Mouse (Mus musculus) spleen, adult 18-20 months (tissue): ENCODE data around the gene Mrpl23.

Experiments
- DNase-seq, 2 experiments: peaks; one replicate each; pipeline ENCODE4 v3.0.0; 2022; ENCODE audit warnings: mixed read lengths in 2 of 2

Gene Mrpl23

DNA sequence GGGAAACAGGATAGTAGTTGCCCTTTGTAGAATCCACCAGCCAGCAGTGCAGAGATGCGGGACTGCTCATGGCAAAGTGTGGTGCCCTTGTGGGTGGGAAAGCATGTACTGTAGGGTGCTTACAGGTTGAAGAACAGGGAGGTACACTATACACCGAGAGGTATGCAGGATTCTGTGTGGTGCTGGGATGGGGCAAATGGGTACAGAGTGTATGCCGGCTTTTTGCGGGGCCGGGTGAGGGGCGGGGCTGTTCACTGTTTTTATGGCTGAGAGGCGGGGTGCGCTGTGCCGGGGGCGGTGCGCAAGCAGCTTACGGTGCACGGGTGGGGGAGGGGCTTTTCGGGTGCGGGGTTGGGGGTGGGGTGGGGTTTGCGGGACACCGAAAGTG lies at the start of gene Mrpl23:
TSS of gene Mrpl23 (plus strand) at position 16 of the 388 bp plus-strand sequence.
- no peak for DNase-seq

DNA sequence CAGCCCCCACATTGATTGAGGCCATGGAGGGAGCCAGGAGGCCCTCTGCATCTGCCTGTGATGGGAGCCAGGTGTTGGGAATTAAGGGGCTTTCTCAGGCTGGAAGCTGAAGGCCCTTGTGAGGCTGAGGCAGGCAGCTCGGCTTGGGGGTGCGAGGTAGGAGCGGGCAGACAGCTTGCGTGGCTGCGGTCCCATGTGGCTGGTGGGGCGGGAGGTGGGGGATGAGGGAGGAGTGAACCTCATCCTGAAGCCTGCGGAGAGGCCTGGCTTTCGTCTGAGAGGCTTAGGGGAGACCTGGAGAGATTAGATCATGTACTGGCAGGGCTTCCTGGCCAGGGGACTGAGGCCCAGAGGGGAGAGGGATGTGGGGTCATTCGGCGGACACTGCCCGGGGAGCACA lies 49.4 kb upstream of the Mrpl23 start:
- DNase-seq = no peak

GRCm38 (mm10) chr7:142484780-142485179 lies 47.7 kb upstream of the Mrpl23 start:
- no peak for DNase-seq

DNA sequence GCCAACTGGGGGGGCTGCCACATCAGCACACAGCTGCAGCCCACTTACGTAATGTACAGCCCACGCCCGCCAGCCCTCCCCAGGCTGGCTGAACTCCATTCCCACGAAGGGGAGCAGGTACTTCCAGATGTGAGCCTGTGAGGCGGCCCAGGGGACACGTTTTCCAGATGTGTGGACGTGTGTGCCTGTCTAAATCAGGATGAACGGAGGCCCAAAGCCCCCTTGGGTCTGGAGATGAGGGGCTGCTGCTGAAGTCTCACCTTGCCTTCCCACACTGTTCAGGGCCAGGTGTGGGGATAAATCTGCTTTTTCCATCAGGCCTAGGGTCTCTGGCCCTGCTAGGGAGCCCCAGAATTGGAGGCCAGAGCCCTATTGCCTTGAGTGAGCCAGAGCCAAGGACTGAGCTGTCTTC lies 45.7 kb upstream of the Mrpl23 start:
- no peak for DNase-seq

- DNase-seq = no peak
These were observed 45.1 kb upstream of the Mrpl23 start for GRCm38 (mm10) chr7:142487341-142487859.

DNA sequence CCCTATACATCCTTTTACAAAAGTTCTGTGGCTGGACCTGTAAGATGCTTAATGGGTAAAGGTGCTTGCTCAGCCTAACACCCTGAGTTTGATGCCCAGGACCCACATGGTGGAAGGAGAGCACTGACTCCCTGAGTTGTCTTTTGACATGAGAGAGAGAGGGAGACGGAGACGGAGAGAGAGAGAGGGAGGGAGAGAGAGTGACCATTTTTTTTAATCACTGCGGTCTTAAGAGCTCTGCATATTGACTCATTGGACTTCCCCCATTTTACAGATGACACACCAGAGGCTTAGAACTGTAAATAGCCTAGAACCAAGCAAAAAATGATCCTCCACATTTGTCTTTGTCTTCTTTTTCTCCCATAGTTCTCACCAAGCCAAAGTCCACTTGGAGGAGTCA lies 44.4 kb upstream of the Mrpl23 start:
- no peak for DNase-seq

GRCm38 (mm10) chr7:142493535-142493934 lies 39.0 kb upstream of the Mrpl23 start:
- no peak for DNase-seq

- no peak for DNase-seq
These were observed 36.3 kb upstream of the Mrpl23 start for GRCm38 (mm10) chr7:142496158-142496557.

- DNase-seq = no peak
These were observed 35.7 kb upstream of the Mrpl23 start for GRCm38 (mm10) chr7:142496800-142497199.

DNA sequence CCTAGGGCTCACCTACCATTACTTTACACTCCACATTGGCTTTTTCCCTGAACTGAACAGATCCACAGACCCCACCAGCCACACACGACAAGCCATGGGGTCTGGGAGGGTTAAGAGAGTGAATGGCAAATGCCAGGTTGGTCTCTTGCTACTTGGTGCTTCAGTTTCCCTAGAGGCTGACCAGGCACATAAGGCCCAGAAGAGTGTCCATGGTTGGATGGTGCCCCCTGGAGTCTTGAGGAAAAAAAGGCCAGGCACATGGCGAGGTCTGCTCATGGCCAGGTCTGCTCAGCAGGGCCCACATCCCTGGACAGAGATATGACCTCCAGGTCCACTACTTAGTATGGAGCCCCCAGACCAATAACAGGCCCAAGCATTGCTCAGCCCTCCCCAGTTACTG lies 34.7 kb upstream of the Mrpl23 start:
- DNase-seq = peak in 1 of 2 experiments; percentile 35

GRCm38 (mm10) chr7:142498575-142498974 lies 33.9 kb upstream of the Mrpl23 start, which contains the start of gene Tnnt3:
Gene Tnnt3 (plus strand): TSS chr7:142498836.
- no peak for DNase-seq

DNA sequence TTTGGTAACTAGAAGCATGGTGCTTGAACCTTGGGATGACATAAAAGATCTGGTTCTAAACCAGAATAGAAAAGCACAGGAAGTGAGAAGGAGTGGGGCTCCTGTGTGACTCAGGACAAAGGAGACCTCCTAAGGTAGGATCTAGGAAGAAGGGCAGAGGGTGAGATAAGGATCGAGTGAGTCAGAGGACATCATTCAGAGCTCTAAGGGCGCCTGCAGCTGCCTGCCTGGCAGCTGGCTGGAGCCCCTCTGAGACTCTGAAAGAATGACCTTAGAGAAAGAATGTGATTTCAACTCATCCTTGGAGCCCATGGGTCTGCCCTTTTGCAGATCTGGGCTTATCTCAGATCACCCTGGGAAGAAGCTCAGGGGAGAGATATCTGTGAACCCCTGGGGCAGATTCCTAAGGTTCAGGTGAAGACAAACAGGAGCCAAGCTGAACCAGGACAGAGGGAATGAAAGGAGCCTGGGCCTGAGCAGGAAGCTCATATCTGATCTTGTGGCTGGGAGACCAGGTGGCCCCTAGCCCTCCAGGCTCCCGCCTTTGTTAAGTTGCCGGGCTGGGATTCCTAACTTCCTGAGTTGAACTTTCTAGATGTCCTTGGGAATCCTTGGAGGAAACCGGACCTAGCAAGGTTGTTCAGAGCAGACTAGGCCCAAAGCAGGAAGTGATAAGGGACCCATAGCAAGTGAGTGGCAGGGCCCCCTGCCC lies 33.3 kb upstream of the Mrpl23 start:
- no peak for DNase-seq

DNA sequence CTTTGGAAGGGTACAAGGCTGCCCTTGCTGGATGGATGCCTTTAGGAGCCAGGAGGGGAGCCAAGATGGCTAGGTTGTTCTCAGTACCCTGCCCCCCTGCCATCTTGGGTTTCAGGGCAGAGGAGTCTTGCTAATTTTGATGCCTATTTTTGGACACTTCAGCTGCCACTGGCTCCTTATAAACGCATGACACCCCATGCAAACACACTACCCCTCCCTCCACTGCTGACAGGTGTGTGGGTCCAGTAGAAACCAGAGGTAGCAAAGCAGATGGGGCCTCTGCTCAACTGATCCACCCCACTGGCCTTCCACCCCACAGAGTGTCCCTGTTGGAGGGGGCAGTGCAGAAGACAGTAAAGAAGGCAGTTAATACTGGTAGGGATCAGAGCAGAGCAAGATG lies 32.5 kb upstream of the Mrpl23 start:
- no peak for DNase-seq

- no peak for DNase-seq
These were observed 29.3 kb upstream of the Mrpl23 start for GRCm38 (mm10) chr7:142503206-142503605.

DNA sequence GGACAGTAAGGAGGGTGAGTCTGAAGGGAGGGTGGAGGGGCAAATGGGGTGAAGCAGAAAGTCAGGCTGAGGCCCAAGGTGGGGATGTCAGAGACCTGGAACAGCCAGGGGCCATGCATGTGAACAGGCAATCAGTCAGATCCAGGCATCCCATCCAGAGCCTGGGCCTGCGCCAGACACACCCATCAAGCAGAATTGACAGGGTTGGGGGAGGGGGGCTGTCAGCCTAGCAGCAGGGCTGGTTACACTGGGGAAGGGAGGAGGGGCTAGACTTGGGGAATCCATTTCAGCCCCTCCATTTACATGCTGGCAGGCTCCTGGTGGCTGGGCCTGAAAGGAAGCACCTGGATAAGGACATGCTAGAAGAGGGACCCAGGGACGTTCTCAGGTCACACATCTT lies 26.5 kb upstream of the Mrpl23 start:
- no peak for DNase-seq

DNA sequence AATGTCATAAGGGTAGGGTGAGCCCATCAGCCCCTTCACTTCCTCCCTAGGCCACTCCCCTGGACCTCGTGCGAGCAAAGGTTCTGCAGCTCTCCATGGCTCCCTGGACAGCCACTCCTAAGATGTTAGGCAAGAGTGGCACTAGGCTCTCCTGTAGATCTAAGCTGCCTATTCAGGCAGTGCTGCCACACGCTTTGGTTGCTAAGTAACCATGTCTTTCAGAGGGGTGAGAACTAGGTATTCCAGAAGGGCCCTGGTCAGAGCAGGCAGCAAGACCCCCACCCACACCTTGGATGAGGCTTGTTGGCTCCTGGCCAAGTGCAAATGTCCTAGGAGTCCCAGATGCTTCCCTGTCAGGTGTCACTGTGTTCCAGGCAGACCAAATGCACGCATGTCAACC lies 26.0 kb upstream of the Mrpl23 start:
- DNase-seq = no peak

GRCm38 (mm10) chr7:142507453-142507852 lies 25.0 kb upstream of the Mrpl23 start:
- DNase-seq = no peak

GRCm38 (mm10) chr7:142509518-142509917 lies 23.0 kb upstream of the Mrpl23 start:
- DNase-seq = no peak

DNA sequence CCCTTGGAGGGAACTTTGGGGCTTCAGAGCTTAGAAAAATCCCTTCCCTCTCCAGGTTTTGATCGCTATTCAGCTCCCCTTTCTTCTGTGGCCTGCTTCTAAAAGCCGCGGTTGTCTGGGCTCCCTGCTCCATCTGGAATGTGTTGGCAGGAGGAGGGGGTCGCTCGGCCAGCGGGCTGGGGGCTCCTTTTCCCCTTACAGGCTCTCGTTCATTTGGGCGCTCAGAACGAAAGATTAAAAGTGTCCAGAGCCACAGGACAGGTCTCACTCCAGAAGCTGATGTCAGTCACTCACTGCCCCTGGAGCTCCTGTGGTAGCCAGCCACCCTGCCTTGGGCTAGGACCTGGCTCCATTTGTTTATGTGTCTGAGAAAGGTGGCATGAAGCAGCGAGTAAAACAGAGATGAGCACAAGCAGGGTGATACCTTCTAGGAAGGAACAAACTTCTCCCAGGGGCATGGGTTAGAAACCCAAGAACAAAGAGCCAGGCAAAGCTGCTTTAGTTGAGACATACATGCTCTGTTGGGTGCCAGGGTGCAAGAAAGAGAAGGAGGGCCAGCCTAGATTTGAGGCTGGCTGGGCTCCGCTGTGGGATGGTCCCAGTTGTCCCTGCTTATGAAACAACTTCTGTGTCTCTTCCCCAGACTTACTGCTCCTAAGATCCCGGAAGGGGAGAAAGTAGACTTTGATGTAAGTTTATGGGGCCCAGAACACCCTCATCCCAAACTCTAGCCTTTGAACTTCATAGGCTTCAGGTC lies 22.3 kb upstream of the Mrpl23 start:
- no peak for DNase-seq

DNA sequence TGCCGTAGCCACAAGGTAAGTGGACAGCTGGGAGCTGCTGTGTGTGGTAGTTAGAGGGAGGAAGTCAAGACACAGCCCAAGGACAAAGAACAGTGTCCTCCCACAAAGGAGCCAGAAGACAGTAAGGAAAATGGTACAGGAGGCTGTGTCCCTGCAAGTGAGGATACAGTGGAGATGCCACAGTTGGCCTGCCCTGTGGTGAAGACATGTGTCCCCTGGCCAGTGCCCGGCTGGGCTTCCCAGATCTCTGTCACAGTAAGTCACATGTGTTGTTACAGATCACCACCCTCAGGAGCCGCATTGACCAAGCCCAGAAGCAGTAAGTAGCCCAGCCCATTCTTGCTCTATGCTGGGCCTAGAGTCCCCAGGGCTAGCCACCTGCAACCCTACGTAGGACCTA lies 18.4 kb upstream of the Mrpl23 start:
- no peak for DNase-seq

DNA sequence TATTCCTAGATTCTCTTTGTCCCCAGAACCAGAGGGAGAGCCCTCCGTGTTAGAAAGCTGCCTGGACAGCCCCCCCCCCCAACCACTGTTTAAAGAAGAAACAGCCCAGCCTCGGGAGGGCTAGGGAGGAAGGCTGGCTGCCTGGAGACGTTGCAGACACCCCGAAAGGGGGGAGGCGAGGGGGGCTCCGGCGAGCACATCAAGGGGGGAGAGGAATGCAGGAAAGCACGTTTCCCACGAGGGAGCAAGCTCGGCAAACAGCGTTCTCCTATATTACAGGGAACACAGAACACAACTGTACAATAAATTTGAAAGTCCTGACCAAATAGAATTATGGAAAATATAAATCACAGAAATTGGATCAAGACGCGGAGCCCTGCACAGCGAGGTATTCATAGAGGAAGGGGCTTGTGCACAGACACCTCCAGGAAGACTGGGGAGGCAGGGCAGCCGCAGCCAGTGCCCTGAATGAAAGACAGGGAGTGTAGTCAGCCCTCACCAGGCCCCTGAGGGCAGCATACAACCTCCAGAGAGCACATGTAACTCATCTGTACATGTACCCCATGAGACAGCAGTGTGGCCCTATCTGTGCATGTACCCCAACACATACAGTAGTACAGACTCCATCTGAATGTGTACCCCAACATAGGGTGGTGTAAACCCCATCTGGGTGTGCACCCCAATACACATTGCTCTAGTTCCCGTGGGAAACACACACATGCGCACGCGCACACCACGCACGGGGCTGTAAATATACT lies 16.1 kb upstream of the Mrpl23 start:
- no peak for DNase-seq

GRCm38 (mm10) chr7:142517531-142517930 lies 15.0 kb upstream of the Mrpl23 start:
- DNase-seq = no peak

DNA sequence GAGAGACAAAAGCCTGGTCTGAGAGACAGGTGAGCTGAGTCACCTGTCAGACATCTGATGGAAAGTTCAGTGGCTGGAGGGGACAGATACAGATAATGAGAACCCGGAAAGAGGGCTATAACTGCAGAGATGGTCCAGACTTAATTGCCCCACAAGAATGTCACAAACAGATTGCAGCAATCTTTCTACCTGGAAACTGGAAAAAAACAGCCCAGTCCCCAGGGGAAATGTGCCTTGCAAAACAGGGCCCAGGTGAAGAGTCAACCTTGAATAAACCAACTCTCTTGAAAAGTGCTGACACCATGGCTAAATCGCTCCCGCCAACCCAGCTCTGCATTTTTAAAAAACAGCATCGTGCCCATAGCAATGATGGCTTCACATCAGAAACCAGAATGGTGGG lies 12.2 kb upstream of the Mrpl23 start:
- DNase-seq = no peak
